Mouse (Mus musculus): Measurements from ENCODE around the gene Igfbp7. TPM values are rescaled to one million over a fixed set of nuclear protein-coding genes. Genes with fewer than 3 reads are reported as not detected.

Igfbp7 gene
- total and polyA plus RNA-seq, 3 experiments = 0.17 to 0.70 (median 0.35) TPM

DNA sequence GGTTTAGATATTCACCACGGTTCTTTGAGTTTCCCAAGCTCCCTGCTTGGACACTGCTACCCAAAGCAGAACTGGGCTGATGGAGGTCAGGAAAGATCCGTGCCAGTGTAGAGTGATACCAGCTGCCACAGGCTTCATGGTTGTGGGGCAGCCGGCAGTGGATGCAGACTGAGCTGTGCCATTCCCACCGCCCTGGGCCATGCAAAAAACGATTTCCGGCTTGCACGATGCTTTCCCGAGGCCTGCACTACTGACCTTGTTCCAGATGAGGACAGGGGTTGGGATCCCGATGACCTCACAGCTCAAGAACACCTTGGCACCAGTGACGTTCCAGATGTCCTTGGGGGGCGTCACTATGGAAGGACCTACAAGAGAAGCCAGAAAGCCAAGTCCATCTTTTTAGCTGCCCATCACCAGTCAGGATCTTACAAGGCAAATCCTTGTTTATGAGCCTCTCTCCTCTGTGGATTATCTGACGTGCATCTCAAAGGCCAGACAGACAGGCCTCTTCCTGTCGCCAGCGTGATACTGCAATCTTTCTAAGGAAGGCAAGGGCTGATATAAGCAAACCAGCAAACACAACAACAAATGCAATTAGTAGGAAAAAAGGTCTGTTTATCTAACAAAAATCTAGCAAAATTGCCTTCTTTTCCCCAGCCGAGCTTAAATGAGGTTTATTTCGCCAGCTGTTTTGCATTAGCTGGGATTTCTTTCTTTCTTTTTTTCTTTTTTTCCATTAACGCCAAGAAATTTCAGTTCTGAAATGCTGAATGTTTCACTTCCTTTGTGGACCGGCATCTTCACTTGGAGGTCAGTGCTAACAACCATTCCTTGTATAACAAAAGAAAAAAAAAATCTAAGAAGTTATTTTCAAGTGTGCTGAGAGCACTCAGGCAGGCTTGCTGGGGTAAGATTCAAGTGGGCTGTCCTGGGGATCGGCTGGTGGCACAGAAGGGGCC lies 52.3 kb downstream of the Igfbp7 start:
- no peak overlapping the region; the same call in 1 of the 2 replicates for H3K27ac ChIP-seq (ENCODE audit: insufficient read depth, low read depth)
- peaks cover 0 to 8% of the 10 kb centered on the region in 2 experiments for H3K36me3 ChIP-seq (replicated peaks in 1 of 2; ENCODE audit: control insufficient read depth in 1 of 2, insufficient read depth in 1 of 2, low read length in 1 of 2)
- dilution Hi-C loops (cut with MboI; ENCODE audit: extremely low pct_ligation_motif_present, extremely low pct_unique_long_range_greater_than_20kb, low sequenced_read_pairs) (no loop called here), in situ Hi-C loops (cut with MboI; ENCODE audit: low pct_ligation_motif_present, low pct_unique_long_range_greater_than_20kb, low sequenced_read_pairs) (loop anchor here (25.0 kb wide), 1 partner anchor 432 kb away; no protein-coding TSS in a partner anchor)
- H3K79me2 ChIP-seq (replicated peaks; ENCODE audit: control insufficient read depth, extremely low read depth, insufficient read depth, poor library complexity, severe bottlenecking) = no peaks in the 10 kb centered on the region
- H3K4me1 ChIP-seq (ENCODE audit: control insufficient read depth in 1 of 2, insufficient read depth in 2 of 2) = peaks cover 10 to 31% of the 10 kb centered on the region in 2 experiments
- H3K4me2 ChIP-seq (ENCODE audit: insufficient read depth, low read depth, poor library complexity, severe bottlenecking) = peak overlapping the region; percentile 18
- peak; percentile 79 for TF ChIP-seq ZNF384 (IDR thresholded peaks at IDR 0.05; ENCODE audit: low read depth, low read length)
- no peak for TF ChIP-seq MAX (IDR thresholded peaks at IDR 0.05; ENCODE audit: low read length)
- 0 out of 2 replicates have a peak, but pooled peaks have one; percentile 20 for TF ChIP-seq SIN3A (IDR thresholded peaks at IDR 0.05; ENCODE audit: low read length)
- no peak for TF ChIP-seq GABPA (IDR thresholded peaks at IDR 0.05; ENCODE audit: insufficient replicate concordance, low read depth, low read length)
- TF ChIP-seq IRF4 (IDR thresholded peaks at IDR 0.05; ENCODE audit: low read depth, low read length) = peak; percentile 55
- peak; percentile 66; the same call in 1 of the 2 replicates for TF ChIP-seq EP300 (IDR thresholded peaks at IDR 0.05; ENCODE audit: low read length)
- TF ChIP-seq MXI1 (IDR thresholded peaks at IDR 0.05; ENCODE audit: low read depth, low read length) = 0 out of 2 replicates have a peak, but pooled peaks have one; percentile 3
- TF ChIP-seq PAX5 (IDR thresholded peaks at IDR 0.05; ENCODE audit: low read length) = no peak
- H3K9me3 ChIP-seq (replicated peaks; ENCODE audit: low read length) = no peaks in the 10 kb centered on the region
- H3K9ac ChIP-seq (ENCODE audit: insufficient read depth, low read depth) = 0 out of 2 replicates have a peak overlapping the region, but pooled peaks have one; percentile 9
- no peak for DNase-seq (ENCODE audit: extremely low read depth)
- H3K27me3 ChIP-seq (replicated peaks) = no peaks in the 10 kb centered on the region
- H3K4me3 ChIP-seq (replicated peaks in 1 of 3; ENCODE audit: low read depth in 2 of 3, low read length in 2 of 3, poor library complexity in 1 of 3) = peak overlapping the region in 1 of 3 experiments; percentile 6

DNA sequence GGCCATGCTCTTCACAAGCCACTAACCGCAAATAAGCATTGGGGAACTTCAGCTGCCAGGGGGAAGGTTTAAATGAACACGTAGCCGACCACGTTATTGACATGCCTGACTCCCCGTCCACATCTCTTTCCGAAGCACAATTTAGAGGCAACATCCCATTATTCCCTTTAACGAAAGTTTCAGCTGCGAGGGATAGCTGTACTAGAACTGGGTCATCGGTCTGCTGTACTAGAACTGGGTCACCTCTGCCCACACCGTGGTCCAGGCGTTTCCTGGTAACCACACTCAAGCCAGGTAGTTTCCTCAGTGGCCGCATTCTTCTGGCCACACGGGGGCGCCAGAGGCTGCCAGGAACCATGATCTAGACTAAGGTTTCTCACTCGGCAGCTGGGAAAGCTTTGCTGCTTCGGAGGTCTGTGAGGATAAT lies 53.5 kb downstream of the Igfbp7 start:
- no peak overlapping the region for H3K9ac ChIP-seq (ENCODE audit: insufficient read depth, low read depth)
- no peaks in the 10 kb centered on the region for H3K79me2 ChIP-seq (replicated peaks; ENCODE audit: control insufficient read depth, extremely low read depth, insufficient read depth, poor library complexity, severe bottlenecking)
- peaks cover 8 to 19% of the 10 kb centered on the region in 2 experiments for H3K36me3 ChIP-seq (replicated peaks in 1 of 2; ENCODE audit: control insufficient read depth in 1 of 2, insufficient read depth in 1 of 2, low read length in 1 of 2)
- DNase-seq (ENCODE audit: extremely low read depth) = peak; percentile 91
- H3K27me3 ChIP-seq (replicated peaks) = no peaks in the 10 kb centered on the region
- dilution Hi-C loops (cut with MboI; ENCODE audit: extremely low pct_ligation_motif_present, extremely low pct_unique_long_range_greater_than_20kb, low sequenced_read_pairs) (no loop called here), in situ Hi-C loops (cut with MboI; ENCODE audit: low pct_ligation_motif_present, low pct_unique_long_range_greater_than_20kb, low sequenced_read_pairs) (loop anchor here (5.0 to 25.0 kb wide), 2 partner anchors 108 to 433 kb away; no protein-coding TSS in a partner anchor)
- H3K4me3 ChIP-seq (replicated peaks in 1 of 3; ENCODE audit: low read depth in 2 of 3, low read length in 2 of 3, poor library complexity in 1 of 3) = peak overlapping the region; percentile 38 to 54 (median 46)
- H3K9me3 ChIP-seq (replicated peaks; ENCODE audit: low read length) = no peaks in the 10 kb centered on the region
- H3K27ac ChIP-seq (ENCODE audit: insufficient read depth, low read depth) = no peak overlapping the region
- peaks cover 10 to 31% of the 10 kb centered on the region in 2 experiments for H3K4me1 ChIP-seq (ENCODE audit: control insufficient read depth in 1 of 2, insufficient read depth in 2 of 2)
- H3K4me2 ChIP-seq (ENCODE audit: insufficient read depth, low read depth, poor library complexity, severe bottlenecking) = peak overlapping the region; percentile 88
- TF ChIP-seq NRF1 (IDR thresholded peaks at IDR 0.05; ENCODE audit: low read depth, low read length) = no peak
- TF ChIP-seq RAD21 (IDR thresholded peaks at IDR 0.05; ENCODE audit: low read depth, low read length) = peak; percentile 97
- TF ChIP-seq UBTF (IDR thresholded peaks at IDR 0.05; ENCODE audit: low read depth, low read length) = no peak
- no peak for TF ChIP-seq POLR2AphosphoS2 (IDR thresholded peaks at IDR 0.05; ENCODE audit: low read depth, low read length)
- no peak for TF ChIP-seq JUND (conservative IDR thresholded peaks at IDR 0.05; ENCODE audit: low read depth, low read length)
- peak; percentile 14; the same call in 1 of the 2 replicates for TF ChIP-seq HCFC1 (IDR thresholded peaks at IDR 0.05; ENCODE audit: low read depth, low read length)
- no peak for TF ChIP-seq CHD1 (IDR thresholded peaks at IDR 0.05; ENCODE audit: low read depth, low read length)
- TF ChIP-seq KAT2A (IDR thresholded peaks at IDR 0.05; ENCODE audit: insufficient replicate concordance, low read length) = 0 out of 2 replicates have a peak, but pooled peaks have one; percentile 20
- peak; percentile 86 for TF ChIP-seq SIN3A (IDR thresholded peaks at IDR 0.05; ENCODE audit: low read length)
- no peak for TF ChIP-seq USF2 (conservative IDR thresholded peaks at IDR 0.05; ENCODE audit: low read depth, low read length)
- TF ChIP-seq GABPA (IDR thresholded peaks at IDR 0.05; ENCODE audit: insufficient replicate concordance, low read depth, low read length) = no peak
- TF ChIP-seq USF1 (IDR thresholded peaks at IDR 0.05; ENCODE audit: low read depth, low read length) = no peak
- no peak for TF ChIP-seq TBP (conservative IDR thresholded peaks at IDR 0.05; ENCODE audit: low read depth, low read length)
- TF ChIP-seq MXI1 (IDR thresholded peaks at IDR 0.05; ENCODE audit: low read depth, low read length) = peak; percentile 92
- TF ChIP-seq CHD2 (IDR thresholded peaks at IDR 0.05; ENCODE audit: low read length) = peak; percentile 42; the same call in 1 of the 2 replicates
- no peak for TF ChIP-seq ETS1 (conservative IDR thresholded peaks at IDR 0.05; ENCODE audit: low read depth, low read length)
- no peak for TF ChIP-seq ZKSCAN1 (IDR thresholded peaks at IDR 0.05; ENCODE audit: borderline replicate concordance, low read depth, low read length)
- TF ChIP-seq NELFE (IDR thresholded peaks at IDR 0.05; ENCODE audit: low read depth, low read length) = peak; percentile 55; the same call in 1 of the 2 replicates
- TF ChIP-seq MAX (IDR thresholded peaks at IDR 0.05; ENCODE audit: low read length) = peak; percentile 83
- TF ChIP-seq MYC (IDR thresholded peaks at IDR 0.05; ENCODE audit: low read depth, low read length) = peak; percentile 86; the same call in 1 of the 2 replicates
- peak; percentile 71; the same call in 1 of the 2 replicates for TF ChIP-seq MAZ (IDR thresholded peaks at IDR 0.05; ENCODE audit: low read depth, low read length)
- TF ChIP-seq ZMIZ1 (IDR thresholded peaks at IDR 0.05; ENCODE audit: low read depth, low read length) = no peak
- peak; percentile 64 for TF ChIP-seq IRF4 (IDR thresholded peaks at IDR 0.05; ENCODE audit: low read depth, low read length)
- peak; percentile 78 for TF ChIP-seq ZC3H11A (IDR thresholded peaks at IDR 0.05; ENCODE audit: low read depth, low read length)
- 0 out of 2 replicates have a peak, but pooled peaks have one; percentile 55 for TF ChIP-seq RCOR1 (conservative IDR thresholded peaks at IDR 0.05; ENCODE audit: low read depth, low read length)

Measured in CH12.LX (cell line).